Mouse (Mus musculus): ENCODE measurements at regions not wholly inside any gene's neighbourhood (a gene's known extent, or its start where the extent isn't known, plus 50 kb on each side); places are given as distances from the start of the nearest gene placed in this dataset.

DNA sequence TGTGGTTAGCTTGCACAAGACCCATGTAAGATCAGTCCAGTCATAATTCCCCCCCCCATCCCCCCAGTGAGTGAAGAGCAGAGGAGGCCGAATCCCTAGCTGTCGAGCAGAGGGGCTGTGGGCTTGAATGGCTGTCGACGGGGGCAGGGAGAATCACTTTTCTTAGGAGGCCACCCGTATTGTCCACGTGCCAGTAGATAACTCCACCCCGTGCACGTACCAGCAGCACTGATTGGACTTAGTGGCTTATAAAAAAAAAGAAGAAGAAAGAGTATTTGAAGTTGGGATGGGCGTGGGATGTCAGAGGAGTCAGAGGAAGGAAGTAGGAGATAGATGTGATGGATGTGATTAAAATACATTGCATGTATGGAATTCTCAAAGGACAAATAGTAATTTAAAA lies 272.9 kb downstream of the Lnpk start:
- TF ChIP-seq CTCF (conservative IDR thresholded peaks at IDR 0.05; ENCODE audit: insufficient read depth, insufficient read length, low read depth, low read length) (no peak), POLR2A (IDR thresholded peaks at IDR 0.05; ENCODE audit: low read depth, low read length) (no peak)

Data from kidney, adult 2 months (tissue).